Mouse (Mus musculus) midbrain, embryonic 13.5 days (tissue): ENCODE results near the gene Rita1. TPM values are rescaled to one million over a fixed set of nuclear protein-coding genes. Genes with fewer than 3 reads are reported as not detected.

Experiments used
- ATAC-seq: fragments of 200-750 bp; cut with Nextera tagmentation; 2 replicates; pipeline ENCODE4 v1.8.0; 2017; ENCODE audit warnings: mild to moderate bottlenecking, moderate TSS enrichment, moderate library complexity
- H3K27ac ChIP-seq: fragments of 300-500 bp; sonication (generic); 2 replicates; pipeline ENCODE4 v1.5.1; 2015; ENCODE audit warnings: inconsistent platforms, mild to moderate bottlenecking, moderate library complexity
- H3K27me3 ChIP-seq: fragments of 300-500 bp; sonication (generic); 2 replicates; pipeline ENCODE4 v1.6.1; 2015; ENCODE audit warnings: mild to moderate bottlenecking, inconsistent platforms
- H3K36me3 ChIP-seq: fragments of 300-500 bp; sonication (generic); 2 replicates; pipeline ENCODE4 v1.6.1; 2015; ENCODE audit warnings: mild to moderate bottlenecking, inconsistent platforms
- H3K4me1 ChIP-seq: fragments of 300-500 bp; sonication (generic); replicated peaks from 2 replicates; pipeline ENCODE4 v1.6.1; 2015; ENCODE audit warnings: inconsistent platforms
- H3K4me2 ChIP-seq: fragments of 300-500 bp; sonication (generic); replicated peaks from 2 replicates; pipeline ENCODE4 v1.6.1; 2015; ENCODE audit warnings: moderate library complexity, mild to moderate bottlenecking, inconsistent platforms
- H3K4me3 ChIP-seq: fragments of 300-500 bp; sonication (generic); replicated peaks from 2 replicates; pipeline ENCODE4 v1.5.1; 2015; ENCODE audit warnings: mild to moderate bottlenecking, inconsistent platforms
- H3K9ac ChIP-seq: fragments of 300-500 bp; sonication (generic); replicated peaks from 2 replicates; pipeline ENCODE4 v1.6.1; 2015; ENCODE audit warnings: mild to moderate bottlenecking, inconsistent platforms
- H3K9me3 ChIP-seq: fragments of 300-500 bp; sonication (generic); 2 replicates; pipeline ENCODE4 v1.6.1; 2016; ENCODE audit warnings: mild to moderate bottlenecking, inconsistent platforms
- WGBS: fragments of 180-500 bp; shearing (Covaris S2); methylation state at CpG from one replicate; pipeline ENCODE4 v1.1.7; 2015; 5-methylcytosine and 5-hydroxymethylcytosine counted together
- polyA plus RNA-seq: library from polyadenylated mRNA; unstranded; fragments of >200 nt; fragmentation: Nextera tagmentation; extraction: Ambion mirVana; gene quantifications from 2 replicates; pipeline ENCODE4 v1.2.1, GENCODE M21; 2015

Rita1 gene
- polyA plus RNA-seq, 1 experiment from 2014 or later: 23.0 TPM

- Histone ChIP-seq H3K27ac (no peak overlapping the region), H3K9me3 (no peaks in the 10 kb centered on the region), H3K9ac (peak overlapping the region; percentile 39), H3K27me3 (no peaks in the 10 kb centered on the region), H3K4me2 (no peak overlapping the region), H3K4me1 (peaks cover 35% of the 10 kb centered on the region), H3K4me3 (no peak overlapping the region), H3K36me3 (peaks cover 17% of the 10 kb centered on the region; the same call in 1 of the 2 replicates)
- no peak for ATAC-seq
- WGBS: 89% methylated on average over 16 of the region's 16 CpGs
Measured at GRCm38 (mm10) chr5:120609246-120609775, 3.1 kb downstream of the Rita1 start.

GRCm38 (mm10) chr5:120607335-120607734, 5.1 kb downstream of the Rita1 start:
- peaks cover 28% of the 10 kb centered on the region for H3K4me1 ChIP-seq
- no peak overlapping the region for H3K27ac ChIP-seq
- no peaks in the 10 kb centered on the region for H3K9me3 ChIP-seq
- H3K27me3 ChIP-seq: no peaks in the 10 kb centered on the region
- H3K4me3 ChIP-seq: no peak overlapping the region
- peaks cover 17% of the 10 kb centered on the region; the same call in 1 of the 2 replicates for H3K36me3 ChIP-seq
- 81% methylated on average over 3 of the region's 3 CpGs for WGBS
- H3K4me2 ChIP-seq: no peak overlapping the region
- ATAC-seq: no peak
- no peak overlapping the region for H3K9ac ChIP-seq

- Histone ChIP-seq H3K9me3 (no peaks in the 10 kb centered on the region), H3K27ac (no peak overlapping the region), H3K4me1 (peaks cover 24% of the 10 kb centered on the region), H3K9ac (0 out of 2 replicates have a peak overlapping the region, but pooled peaks have one; percentile 11), H3K4me3 (no peak overlapping the region), H3K27me3 (no peaks in the 10 kb centered on the region), H3K36me3 (peaks cover 17% of the 10 kb centered on the region; the same call in 1 of the 2 replicates), H3K4me2 (no peak overlapping the region)
- no peak for ATAC-seq
- 70% methylated on average over 25 of the region's 25 CpGs for WGBS
Measured at GRCm38 (mm10) chr5:120606590-120607200, 5.7 kb downstream of the Rita1 start.

GRCm38 (mm10) chr5:120605688-120606087, 6.7 kb downstream of the Rita1 start:
- Histone ChIP-seq H3K4me3 (peak overlapping the region; percentile 34), H3K27me3 (no peaks in the 10 kb centered on the region), H3K27ac (peak overlapping the region; percentile 69), H3K4me2 (peak overlapping the region; percentile 64), H3K36me3 (peaks cover 17% of the 10 kb centered on the region; the same call in 1 of the 2 replicates), H3K9me3 (no peaks in the 10 kb centered on the region), H3K9ac (no peak overlapping the region; the same call in 1 of the 2 replicates), H3K4me1 (peaks cover 15% of the 10 kb centered on the region)
- WGBS: 2% methylated on average over 8 of the region's 8 CpGs
- ATAC-seq: peak; percentile 83

- H3K4me2 ChIP-seq: peak overlapping the region; percentile 64
- H3K4me1 ChIP-seq: peaks cover 12% of the 10 kb centered on the region
- 2% methylated on average over 10 of the region's 10 CpGs for WGBS
- peak overlapping the region; percentile 34 for H3K4me3 ChIP-seq
- H3K9me3 ChIP-seq: no peaks in the 10 kb centered on the region
- peak overlapping the region; percentile 53; the same call in 1 of the 2 replicates for H3K9ac ChIP-seq
- H3K27ac ChIP-seq: peak overlapping the region; percentile 69
- peak; percentile 71 for ATAC-seq
- H3K36me3 ChIP-seq: peaks cover 17% of the 10 kb centered on the region; the same call in 1 of the 2 replicates
- H3K27me3 ChIP-seq: no peaks in the 10 kb centered on the region
Measured at GRCm38 (mm10) chr5:120605241-120605661, 7.1 kb downstream of the Rita1 start.

GRCm38 (mm10) chr5:120604839-120605238, 7.5 kb downstream of the Rita1 start:
- 0 out of 2 replicates have a peak overlapping the region, but pooled peaks have one; percentile 69 for H3K27ac ChIP-seq
- peaks cover 17% of the 10 kb centered on the region; the same call in 1 of the 2 replicates for H3K36me3 ChIP-seq
- H3K4me1 ChIP-seq: peaks cover 8% of the 10 kb centered on the region
- H3K9me3 ChIP-seq: no peaks in the 10 kb centered on the region
- H3K4me3 ChIP-seq: peak overlapping the region; percentile 34
- H3K4me2 ChIP-seq: peak overlapping the region; percentile 64
- no peaks in the 10 kb centered on the region for H3K27me3 ChIP-seq
- WGBS: 4% methylated on average over 6 of the region's 6 CpGs
- ATAC-seq: 0 out of 2 replicates have a peak, but pooled peaks have one; percentile 24
- peak overlapping the region; percentile 53; the same call in 1 of the 2 replicates for H3K9ac ChIP-seq

GRCm38 (mm10) chr5:120603515-120603914, 8.9 kb downstream of the Rita1 start:
- 59% methylated on average over 7 of the region's 7 CpGs for WGBS
- no peak overlapping the region for H3K4me2 ChIP-seq
- H3K27me3 ChIP-seq: no peaks in the 10 kb centered on the region
- H3K4me1 ChIP-seq: peaks cover 5% of the 10 kb centered on the region
- ATAC-seq: no peak
- 0 out of 2 replicates have a peak, but pooled peaks cover 8% of the 10 kb centered on the region for H3K36me3 ChIP-seq
- no peaks in the 10 kb centered on the region for H3K9me3 ChIP-seq
- no peak overlapping the region for H3K9ac ChIP-seq
- no peak overlapping the region for H3K4me3 ChIP-seq
- H3K27ac ChIP-seq: no peak overlapping the region

- H3K4me2 ChIP-seq: no peak overlapping the region
- H3K27me3 ChIP-seq: no peaks in the 10 kb centered on the region
- no peak overlapping the region for H3K9ac ChIP-seq
- H3K9me3 ChIP-seq: no peaks in the 10 kb centered on the region
- no peak for ATAC-seq
- H3K36me3 ChIP-seq: no peaks in the 10 kb centered on the region
- no peak overlapping the region for H3K27ac ChIP-seq
- no peak overlapping the region for H3K4me3 ChIP-seq
- WGBS: 92% methylated on average over 12 of the region's 12 CpGs
- H3K4me1 ChIP-seq: peaks cover 5% of the 10 kb centered on the region
Measured at GRCm38 (mm10) chr5:120602210-120602609, 10.2 kb downstream of the Rita1 start.

GRCm38 (mm10) chr5:120600946-120601668, 11.3 kb downstream of the Rita1 start:
- no peaks in the 10 kb centered on the region for H3K9me3 ChIP-seq
- H3K4me2 ChIP-seq: no peak overlapping the region
- H3K9ac ChIP-seq: no peak overlapping the region
- no peaks in the 10 kb centered on the region for H3K36me3 ChIP-seq
- WGBS: 69% methylated on average over 11 of the region's 11 CpGs
- no peak overlapping the region for H3K27ac ChIP-seq
- ATAC-seq: no peak
- peaks cover 5% of the 10 kb centered on the region for H3K4me1 ChIP-seq
- H3K27me3 ChIP-seq: no peaks in the 10 kb centered on the region
- no peak overlapping the region for H3K4me3 ChIP-seq

GRCm38 (mm10) chr5:120599625-120600024, 12.8 kb downstream of the Rita1 start:
- no peak overlapping the region for H3K4me2 ChIP-seq
- no peak overlapping the region for H3K4me3 ChIP-seq
- 96% methylated on average over 6 of the region's 6 CpGs for WGBS

GRCm38 (mm10) chr5:120594485-120594884, 17.9 kb downstream of the Rita1 start:
- Histone ChIP-seq H3K27me3 (no peaks in the 10 kb centered on the region), H3K4me3 (no peak overlapping the region), H3K36me3 (no peaks in the 10 kb centered on the region), H3K9me3 (no peaks in the 10 kb centered on the region), H3K4me2 (no peak overlapping the region), H3K27ac (no peak overlapping the region), H3K4me1 (peaks cover 5% of the 10 kb centered on the region; the same call in 1 of the 2 replicates), H3K9ac (no peak overlapping the region)
- no peak for ATAC-seq
- 85% methylated on average over 6 of the region's 6 CpGs for WGBS

More at GRCm38 (mm10) chr5:120599625-120600024, 12.8 kb downstream of the Rita1 start:
- Histone ChIP-seq H3K27me3 (no peaks in the 10 kb centered on the region), H3K36me3 (no peaks in the 10 kb centered on the region), H3K9me3 (no peaks in the 10 kb centered on the region), H3K4me1 (peaks cover 5% of the 10 kb centered on the region; the same call in 1 of the 2 replicates), H3K27ac (no peak overlapping the region), H3K9ac (no peak overlapping the region)
- no peak for ATAC-seq

- WGBS: 72% methylated on average over 7 of the region's 7 CpGs
- Histone ChIP-seq H3K4me3 (no peak overlapping the region), H3K36me3 (no peaks in the 10 kb centered on the region), H3K27me3 (peaks cover 6% of the 10 kb centered on the region), H3K4me1 (peaks cover 21% of the 10 kb centered on the region), H3K27ac (no peak overlapping the region), H3K9me3 (no peaks in the 10 kb centered on the region), H3K9ac (no peak overlapping the region), H3K4me2 (no peak overlapping the region)
- ATAC-seq: no peak
Measured at GRCm38 (mm10) chr5:120592141-120592540, 20.2 kb downstream of the Rita1 start.
